Mouse (Mus musculus) gastrocnemius, adult 8-10 months (tissue): ENCODE data around the gene Snx14. TPM values are rescaled to one million over a fixed set of nuclear protein-coding genes. Genes with fewer than 3 reads are reported as not detected.

ENCODE experiments used
- DNase-seq, 2 experiments: peaks; one replicate each; pipeline ENCODE4 v3.0.0; 2022; ENCODE audit warnings: low spot score in 2 of 2
- total RNA-seq, 4 experiments: library from RNA; stranded (reverse); gene quantifications; 2 replicates each; pipeline ENCODE4 v1.2.4; 2022

Snx14 gene
- total RNA-seq, 4 experiments from 2014 or later, result 11.6 to 15.4 (median 13.9) TPM

DNA sequence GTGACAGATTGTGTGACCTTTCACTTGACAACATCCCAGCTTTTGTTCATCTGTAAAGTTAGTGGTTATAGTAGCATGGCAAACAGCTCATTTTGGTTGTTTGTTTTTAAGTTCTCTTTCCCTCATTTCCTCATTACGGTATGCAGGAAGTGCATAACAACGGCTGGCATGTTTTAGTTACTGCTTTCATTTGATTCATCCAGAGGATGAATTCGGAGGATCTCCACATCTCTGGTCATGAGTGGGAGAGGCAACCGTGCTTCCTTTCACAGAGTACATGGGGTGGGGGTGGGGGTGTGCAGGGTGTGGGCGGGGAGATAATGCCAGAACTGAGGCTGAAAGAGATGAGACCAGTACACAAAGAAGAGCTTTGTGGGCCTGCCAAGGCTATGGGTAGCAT, 91.9 kb downstream of the Snx14 start:
- no peak for DNase-seq

- no peak for DNase-seq
These were observed 94.3 kb downstream of the Snx14 start for GRCm38 (mm10) chr9:88344424-88344823.

GRCm38 (mm10) chr9:88342701-88343100, 96.1 kb downstream of the Snx14 start:
- DNase-seq, result no peak

DNA sequence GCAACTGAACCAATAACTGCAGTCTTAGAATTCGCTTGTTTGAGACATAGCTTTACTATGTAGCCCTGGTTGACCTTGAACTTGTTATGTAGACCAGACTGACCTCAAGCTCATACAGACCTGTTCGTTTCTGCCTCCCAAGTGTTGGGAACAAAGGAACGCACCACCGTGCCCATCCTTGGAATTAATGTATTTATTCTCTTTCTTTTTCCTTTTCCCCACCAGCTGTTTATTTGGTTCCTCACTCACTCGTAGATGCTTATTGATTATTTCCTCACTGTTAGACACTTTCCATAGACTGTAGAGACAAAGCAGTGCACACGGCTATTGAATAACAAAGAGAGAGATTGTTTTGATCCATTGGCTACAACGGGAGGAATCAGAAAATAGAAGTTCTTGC, 96.5 kb downstream of the Snx14 start:
- DNase-seq, result no peak

GRCm38 (mm10) chr9:88340819-88341218, 97.9 kb downstream of the Snx14 start:
- DNase-seq, result no peak

DNA sequence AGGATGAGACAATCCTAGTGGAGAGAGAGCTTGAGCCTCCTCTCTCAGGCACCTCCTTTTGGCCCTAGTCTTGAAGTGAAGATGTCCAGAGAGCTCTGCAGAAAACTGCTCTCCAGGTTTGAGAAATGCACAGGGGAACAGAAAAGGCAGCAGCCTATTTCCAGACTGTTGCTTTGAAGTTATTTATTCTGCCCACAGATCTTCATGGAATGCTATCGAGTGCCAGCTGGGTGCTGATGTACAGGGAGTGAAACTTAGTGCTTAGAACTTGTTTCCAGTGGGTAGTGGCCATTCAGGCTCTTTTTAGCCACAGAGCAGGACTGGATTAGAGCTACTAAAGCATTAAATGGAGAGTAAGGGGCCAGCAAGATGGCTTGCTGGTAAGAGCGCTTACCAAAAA, 102.9 kb downstream of the Snx14 start:
- no peak for DNase-seq

DNA sequence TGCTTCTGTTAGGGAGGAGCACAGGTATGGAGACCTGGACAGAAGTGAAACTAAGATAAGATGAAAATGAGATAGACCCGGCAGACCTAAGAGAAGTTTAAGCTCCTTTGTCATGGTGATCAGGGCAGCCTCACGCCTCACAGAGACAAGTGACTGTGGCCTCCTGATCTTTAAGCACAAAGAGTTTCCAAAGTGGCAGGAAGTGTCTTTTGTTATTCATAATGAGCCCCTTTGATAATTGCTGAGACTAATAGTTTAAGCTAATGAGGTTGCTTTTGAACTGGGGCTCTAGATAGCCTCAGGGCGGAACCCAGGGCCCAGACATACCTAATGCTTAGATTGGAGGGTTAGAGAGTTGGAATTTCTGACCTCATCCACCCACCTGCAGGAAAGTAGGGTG, 106.3 kb downstream of the Snx14 start:
- no peak for DNase-seq

DNA sequence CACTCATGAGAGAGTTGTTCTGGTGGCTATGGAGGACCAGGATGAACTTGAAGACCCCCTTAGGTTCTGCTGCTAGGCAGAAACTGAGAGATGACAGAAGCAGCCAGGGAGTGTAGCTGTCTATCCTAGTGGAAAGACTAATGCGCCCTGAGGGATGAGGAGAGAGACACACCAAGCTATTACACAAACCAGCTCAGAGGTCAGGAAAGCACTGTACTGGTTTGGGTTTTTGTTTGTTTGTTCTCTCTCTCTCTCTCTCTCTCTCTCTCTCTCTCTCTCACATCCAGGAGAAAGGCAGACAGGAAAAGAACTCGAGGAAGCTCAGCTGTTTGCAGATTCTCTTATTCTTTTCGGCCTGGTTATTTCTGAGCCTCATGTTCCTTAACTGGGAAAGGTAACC, 108.4 kb downstream of the Snx14 start:
- DNase-seq, result no peak

DNA sequence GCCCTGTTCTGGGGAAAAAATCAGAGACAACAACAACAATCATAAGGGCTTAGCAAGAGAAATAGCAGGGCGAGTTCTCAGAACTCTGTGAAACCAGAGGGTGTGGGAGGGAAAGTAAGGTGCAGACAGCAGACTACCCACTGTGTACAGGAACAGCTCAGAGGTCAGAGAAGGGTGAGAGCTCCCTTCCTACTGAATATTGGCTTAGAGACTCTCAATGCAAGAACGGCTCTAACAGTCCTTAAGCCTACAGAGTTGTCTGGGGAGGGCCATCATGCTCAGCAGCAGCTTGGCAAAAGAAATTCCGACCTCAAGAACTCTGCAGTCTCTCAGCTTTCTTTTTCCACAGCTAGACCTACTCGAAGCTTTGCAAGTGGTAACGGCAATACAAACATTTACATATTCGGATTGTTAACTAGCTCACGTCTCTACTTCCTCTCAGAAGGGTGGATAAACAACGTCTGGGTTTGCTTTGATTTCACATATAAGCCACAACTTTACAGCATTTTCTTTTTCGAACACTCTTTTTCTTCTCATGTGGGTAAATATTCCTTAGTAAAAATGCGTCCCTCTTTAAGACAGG, 109.5 kb downstream of the Snx14 start:
- no peak for DNase-seq

GRCm38 (mm10) chr9:88328666-88329065, 110.1 kb downstream of the Snx14 start:
- DNase-seq, result no peak

DNA sequence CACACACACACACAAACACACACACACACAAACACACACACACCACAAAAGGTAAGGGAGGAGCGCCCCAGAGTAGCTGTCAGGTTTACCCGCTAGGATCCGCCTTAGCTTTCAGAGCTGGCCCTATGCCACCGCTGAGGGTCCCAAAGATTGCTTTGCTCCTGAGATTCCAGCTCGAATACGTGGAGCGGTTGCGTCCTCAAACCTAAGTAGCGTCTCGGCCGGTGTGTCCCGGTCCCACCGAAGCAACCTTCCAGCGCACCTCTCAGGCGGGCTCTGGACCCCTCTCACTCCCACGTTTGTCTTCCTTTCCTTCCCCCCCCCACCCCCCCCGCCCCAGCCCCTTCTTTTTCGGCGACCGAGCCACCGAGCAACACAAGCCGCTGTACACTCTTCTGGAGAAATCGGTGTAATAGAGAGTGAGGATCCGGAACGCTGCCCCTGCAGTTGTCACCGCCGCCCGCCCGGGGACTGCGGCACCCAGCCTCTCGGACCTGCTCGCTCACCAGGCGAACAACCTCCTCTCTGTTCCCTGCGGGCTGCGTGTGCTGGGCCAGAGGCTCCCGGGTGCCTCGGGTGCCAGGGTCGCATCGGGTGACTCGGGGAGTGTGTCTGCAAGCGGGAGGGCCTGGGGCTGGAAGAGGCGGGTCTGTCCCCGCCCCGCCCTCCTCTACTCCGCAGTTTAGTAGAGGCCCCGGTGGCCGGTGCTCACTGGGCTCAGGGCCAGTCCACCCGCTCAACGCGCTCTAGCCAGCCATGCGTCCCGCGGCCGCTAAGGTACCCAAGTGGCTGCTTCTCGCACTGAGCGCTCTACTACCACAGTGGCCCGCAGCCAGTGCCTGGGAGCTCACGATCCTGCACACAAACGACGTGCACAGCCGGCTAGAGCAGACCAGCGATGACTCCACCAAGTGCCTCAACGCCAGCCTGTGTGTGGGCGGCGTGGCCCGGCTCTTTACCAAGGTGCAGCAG, 111.5 kb downstream of the Snx14 start, which contains the start of gene Nt5e:
TSS of gene Nt5e (plus strand) at position 268 of the 972 bp plus-strand sequence.
- DNase-seq, result peak; percentile 62 to 73

Other genes starting within 250 kb of the Snx14 start
- gene Nt5e, start 111.8 kb downstream of the Snx14 start, total RNA-seq, result 1 to 10 TPM; 1.3 to 2.4 (median 1.9) TPM
- 1 to 10 TPM in 1 of 4 experiments, under 1 TPM in 1, not detected in 2; 0.56 to 1.2 TPM for gene Gm20537, start 17.7 kb upstream of the Snx14 start, total RNA-seq
- 10 to 100 TPM; 52.7 to 75.6 (median 65.9) TPM for gene Syncrip, start 43.6 kb upstream of the Snx14 start, total RNA-seq
- gene Zfp949, start 109.1 kb upstream of the Snx14 start, total RNA-seq, result 10 to 100 TPM; 11.8 to 13.6 (median 12.7) TPM
- under 1 TPM in 2 of 4 experiments, not detected in 2; 0.87 to 0.96 TPM for gene Trim43a, start 141.9 kb upstream of the Snx14 start, total RNA-seq